Mouse (Mus musculus) T-cell, adult 2 months (primary cell): Measurements from ENCODE around the gene Zfp36l1.
A peak's percentile ranks its signal among the peaks of the same experiment; 100 is the strongest.

Experiments used
- DNase-seq: peaks from one replicate; pipeline ENCODE4 v3.0.0; 2022; ENCODE audit warnings: low spot score

Gene Zfp36l1

DNA sequence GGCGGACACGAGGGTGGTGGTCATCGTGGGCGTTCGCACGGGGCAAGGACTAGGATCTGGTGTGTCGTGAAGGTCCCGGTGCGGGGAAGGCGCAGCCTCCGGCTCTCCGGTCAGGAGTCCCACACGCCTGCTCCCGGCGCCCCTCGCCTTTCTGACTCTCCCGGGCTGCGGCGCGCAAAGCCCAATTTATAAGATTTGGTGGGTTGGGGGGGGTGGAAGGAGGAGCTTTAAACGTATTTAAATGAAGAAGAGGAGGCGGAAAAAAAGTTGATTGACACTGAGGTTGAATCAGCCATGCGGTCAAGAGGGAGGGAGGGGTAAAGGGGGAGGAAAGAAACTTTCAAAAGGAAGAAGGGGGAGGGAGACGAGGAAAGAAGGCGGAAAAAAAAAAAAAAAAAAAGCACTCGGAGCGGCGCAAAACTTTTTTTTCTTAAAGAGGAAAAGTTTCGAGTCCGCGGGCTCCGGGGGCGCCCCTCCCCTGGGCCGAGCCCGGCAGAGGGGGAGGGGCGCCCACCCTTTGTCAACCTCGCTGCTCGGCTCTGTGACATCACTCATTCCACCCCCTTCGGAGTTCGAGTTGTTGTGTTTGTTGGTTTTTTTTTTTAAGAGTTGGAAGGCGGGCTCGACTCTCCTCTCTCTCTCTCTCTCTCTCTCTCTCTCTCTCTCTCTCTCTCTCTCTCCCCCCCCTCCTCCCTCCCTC lies at the start of gene Zfp36l1:
TSS of gene Zfp36l1 (minus strand) at position 162 of the 700 bp plus-strand sequence.
- peak; percentile 95 for DNase-seq

DNA sequence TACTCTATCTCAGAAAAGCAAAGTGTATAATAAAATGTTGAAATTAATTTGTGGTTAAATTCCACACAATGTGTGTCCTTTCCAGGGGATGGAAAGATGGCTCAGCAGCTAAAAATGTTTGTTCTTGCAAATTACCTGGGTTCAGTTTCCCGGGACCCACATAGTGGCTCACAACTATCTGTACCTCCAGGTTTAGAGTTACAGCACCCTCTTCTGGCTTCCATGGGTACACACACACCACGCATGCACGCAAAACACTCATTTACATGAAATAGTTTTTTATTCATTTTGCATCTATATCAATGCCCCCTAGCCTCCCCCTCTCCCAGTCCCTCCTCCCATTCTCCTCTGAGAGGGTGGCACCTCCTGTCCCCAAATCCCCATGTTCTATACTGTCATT lies 49.6 kb upstream of the Zfp36l1 start:
- no peak for DNase-seq

- DNase-seq = peak; percentile 19
These were observed 44.9 kb upstream of the Zfp36l1 start for GRCm38 (mm10) chr12:80157675-80158074.

DNA sequence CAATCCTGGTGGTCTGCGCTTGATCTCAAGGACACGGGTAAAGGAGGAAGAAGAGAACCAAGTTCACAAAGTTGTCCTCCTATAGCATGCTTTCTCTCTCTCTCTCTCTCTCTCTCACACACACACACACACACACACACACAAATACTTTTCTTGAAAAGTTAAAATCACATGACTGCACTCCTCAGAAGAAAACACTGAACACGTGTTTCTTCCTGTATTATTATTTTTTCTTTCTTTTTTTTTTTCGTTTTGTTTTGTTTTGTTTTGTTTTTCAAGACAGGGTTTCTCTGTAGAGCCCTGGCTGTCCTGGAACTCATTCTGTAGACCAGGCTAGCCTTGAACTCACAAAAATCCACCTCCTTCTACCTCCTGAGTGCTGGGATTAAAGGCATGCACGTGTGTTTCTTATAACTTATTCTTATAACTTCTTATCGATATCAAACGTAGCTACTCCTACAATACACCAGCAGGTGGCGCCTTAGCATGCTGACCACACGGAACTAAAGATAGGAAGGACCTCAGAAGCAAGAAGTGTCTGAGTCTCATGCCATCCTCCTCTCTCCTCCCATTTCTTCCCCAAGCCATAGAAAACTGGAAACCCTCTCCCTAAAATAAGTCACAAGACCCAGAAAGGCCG lies 41.0 kb upstream of the Zfp36l1 start:
- peak; percentile 45 for DNase-seq

DNA sequence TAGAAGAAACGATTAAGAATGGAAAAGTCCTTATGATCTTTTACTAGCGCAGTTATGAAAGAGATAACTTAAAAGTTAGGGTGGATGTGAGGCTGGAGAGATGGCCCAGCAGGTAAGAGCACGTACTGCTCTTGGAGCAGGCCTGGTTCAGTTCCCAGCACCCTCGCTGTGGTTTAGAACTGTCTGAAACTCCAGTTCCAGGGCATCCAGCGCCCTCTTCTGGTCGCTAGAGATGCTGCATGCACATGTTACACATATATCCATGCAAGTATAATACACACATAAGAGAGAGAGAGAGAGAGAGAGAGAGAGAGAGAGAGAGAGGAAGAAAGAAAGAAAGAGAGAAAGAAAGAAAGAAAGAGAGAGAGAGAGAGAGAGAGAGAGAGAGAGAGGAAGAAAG lies 40.3 kb upstream of the Zfp36l1 start:
- DNase-seq = no peak

DNA sequence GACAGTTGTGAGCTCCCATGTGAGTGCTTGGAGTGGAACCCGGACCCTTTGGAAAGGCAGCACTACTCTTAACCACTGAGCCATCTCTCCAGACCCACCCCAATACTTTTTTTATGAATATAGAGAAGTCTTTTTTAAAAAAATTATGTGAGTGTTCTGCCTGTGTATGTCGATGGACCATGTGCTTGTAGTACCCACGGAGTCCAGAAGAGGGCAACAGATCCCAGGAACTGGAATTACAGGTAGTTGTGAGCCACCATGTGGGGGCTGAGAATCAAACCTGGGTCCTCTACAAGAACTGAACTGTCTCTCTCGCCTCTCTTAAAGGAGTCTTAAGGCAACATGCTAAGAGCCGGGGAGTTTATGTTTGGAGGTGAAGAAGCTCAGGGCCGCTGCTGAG lies 39.0 kb upstream of the Zfp36l1 start:
- DNase-seq = no peak

DNA sequence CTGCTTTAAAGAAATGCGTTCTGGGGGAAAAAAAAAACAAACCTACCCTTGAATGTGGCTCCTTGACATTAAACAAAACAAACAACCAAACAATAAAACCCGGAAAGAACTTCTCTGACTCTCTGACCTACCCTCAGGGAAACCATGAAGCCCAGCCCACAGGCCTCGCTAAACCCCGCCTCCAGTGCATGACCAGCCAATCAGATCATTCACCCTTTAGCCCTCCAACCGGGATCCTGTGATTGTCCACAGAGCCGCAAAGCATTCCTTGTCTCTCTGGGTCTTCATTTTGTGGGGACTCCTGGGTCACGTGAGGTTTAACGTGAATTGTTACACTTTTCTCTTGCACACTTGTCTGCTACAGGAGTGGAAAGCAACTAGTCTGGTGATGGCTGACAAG lies 37.8 kb upstream of the Zfp36l1 start:
- DNase-seq = no peak

DNA sequence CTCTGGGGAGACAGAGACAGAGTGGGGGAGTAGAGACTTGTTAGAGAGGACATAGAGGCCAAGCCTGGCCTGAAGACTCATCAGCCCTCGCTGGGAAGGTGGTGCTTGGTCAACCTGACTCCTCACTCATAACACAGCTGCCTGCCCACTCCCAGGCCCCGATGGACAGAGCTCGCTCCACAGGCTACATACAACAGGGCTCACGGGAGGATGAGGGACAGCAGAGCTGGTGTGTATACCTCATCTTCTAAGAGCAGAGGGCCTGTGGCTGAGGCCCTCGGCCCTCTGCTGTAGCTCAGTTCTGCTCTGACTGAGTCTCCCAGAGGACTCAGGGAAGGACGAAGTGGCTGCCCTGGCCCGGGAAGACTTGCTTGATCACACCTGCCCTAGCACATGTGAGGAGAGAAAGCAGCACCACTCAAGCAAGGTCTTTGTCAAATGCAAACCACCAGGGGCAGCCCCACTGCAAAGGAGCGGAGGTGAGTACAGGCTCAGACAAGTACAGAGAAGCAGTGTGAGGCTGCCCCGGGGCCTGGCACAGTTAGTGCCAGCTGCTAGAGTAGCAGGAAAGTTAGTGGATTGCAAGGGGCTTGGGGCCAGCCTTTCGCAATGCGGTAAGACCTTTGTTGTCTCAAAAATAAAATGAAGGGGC lies 34.9 kb upstream of the Zfp36l1 start:
- DNase-seq = no peak

- DNase-seq = peak; percentile 30
These were observed 33.7 kb upstream of the Zfp36l1 start for GRCm38 (mm10) chr12:80146227-80147223.

DNA sequence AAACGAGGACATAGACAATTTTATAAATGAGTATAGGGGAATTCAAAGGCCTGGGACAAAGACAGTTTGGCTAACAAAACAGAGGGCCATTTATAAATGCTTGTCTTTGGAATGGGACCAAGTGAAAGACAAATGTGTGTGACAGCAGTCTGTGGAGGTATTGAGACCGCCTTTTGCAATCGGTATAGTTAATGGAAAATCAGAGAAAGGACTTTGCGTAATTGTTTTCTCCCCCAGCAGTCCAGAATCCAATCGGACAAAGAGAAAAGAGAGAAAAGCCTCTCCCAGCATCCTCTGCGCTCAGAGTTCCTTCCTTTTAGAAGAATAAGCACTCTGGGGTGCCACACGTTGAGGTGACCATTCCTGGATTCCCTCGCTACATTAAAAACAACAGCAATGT lies 32.6 kb upstream of the Zfp36l1 start:
- DNase-seq = no peak

DNA sequence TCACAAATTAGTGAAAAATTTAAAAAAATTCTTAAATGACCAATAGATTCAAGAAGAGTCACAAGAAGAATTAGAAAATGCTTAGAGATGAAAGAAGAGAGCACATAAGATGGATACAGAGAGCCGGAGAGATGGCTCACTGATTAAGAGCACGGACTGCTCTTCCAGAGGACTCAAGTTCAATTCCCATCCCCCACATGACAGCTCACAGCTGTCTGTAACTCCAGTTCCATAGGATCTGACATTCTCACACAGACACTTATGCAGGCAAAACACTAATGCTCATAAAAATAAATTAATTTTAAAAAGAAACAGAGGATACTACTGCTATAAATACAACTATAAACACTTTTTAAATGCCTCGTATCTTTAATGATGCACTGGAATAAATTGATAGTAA lies 32.0 kb upstream of the Zfp36l1 start:
- no peak for DNase-seq

GRCm38 (mm10) chr12:80141470-80141869 lies 28.7 kb upstream of the Zfp36l1 start:
- peak; percentile 50 for DNase-seq

GRCm38 (mm10) chr12:80141011-80141410 lies 28.2 kb upstream of the Zfp36l1 start:
- no peak for DNase-seq

DNA sequence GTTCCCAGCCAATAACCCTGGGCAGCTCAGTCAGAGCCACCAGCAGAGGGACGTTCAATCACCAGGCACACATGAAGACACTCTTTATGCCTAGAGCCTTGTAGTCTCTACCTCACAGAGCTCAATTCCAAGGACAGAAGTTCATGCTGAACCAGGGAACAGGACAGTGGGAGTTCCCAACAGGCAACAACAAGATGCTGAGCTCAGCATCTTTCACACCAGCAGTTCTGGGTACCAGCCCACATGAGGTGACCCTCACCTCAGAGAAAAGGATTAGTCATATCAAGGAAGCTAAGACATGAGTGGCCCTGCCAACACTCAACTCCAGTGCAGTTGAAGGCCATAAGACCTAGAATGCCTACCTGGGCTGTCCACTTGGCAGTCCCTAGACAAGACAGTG lies 24.9 kb upstream of the Zfp36l1 start:
- DNase-seq = no peak

DNA sequence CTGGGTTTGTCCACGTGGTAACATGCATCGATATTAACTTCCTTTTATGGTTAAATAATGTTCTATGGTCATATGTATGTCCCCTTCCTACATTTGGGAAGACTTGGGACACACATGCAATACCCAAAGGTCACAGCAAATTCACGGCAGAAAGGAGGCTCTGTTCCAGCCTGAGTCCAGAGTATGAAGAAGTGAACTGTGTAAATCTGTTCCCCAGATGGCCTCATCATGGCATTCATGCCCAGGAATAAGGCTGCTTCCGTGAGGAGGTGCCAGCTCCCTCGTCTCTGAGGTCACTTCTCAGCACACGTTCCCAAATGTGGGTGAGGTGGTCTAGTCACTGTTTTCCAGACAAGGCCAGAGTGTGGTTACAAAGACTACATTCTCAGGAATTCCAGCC lies 24.4 kb upstream of the Zfp36l1 start:
- DNase-seq = no peak

DNA sequence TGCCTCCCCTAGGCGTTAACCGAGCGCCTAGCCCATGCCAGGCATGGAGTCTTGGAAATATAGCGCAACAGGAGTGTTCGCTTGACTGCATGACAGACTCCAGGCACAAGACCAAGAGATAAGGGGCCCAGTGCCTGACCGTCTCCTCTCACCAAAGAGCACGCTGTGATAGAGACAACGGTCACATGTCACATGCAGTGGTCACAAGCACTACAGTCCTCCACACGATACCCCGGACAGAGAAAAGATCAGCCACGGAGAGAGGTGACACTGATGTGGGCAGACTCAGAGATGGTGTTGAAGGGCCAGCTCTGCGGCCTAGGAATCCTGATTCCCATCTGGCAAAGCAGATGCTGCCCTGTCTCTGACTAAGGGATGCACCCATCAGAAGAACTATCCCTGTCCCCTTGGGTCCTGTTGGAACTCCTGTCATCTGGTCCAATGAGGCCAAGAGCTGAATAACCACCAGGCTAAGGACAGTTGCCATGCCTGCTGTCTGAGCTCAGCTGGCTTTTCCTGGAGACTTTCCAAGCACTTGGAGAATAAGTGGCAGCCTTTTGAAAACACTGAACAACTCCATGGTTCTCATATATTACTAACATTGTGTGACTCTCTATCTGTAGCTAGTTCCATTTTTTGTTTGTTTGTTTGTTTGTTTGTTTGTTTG lies 23.6 kb upstream of the Zfp36l1 start:
- DNase-seq = no peak

GRCm38 (mm10) chr12:80135173-80135572 lies 22.4 kb upstream of the Zfp36l1 start:
- DNase-seq = no peak

- no peak for DNase-seq
These were observed 20.3 kb upstream of the Zfp36l1 start for GRCm38 (mm10) chr12:80133011-80133545.

GRCm38 (mm10) chr12:80132250-80133003 lies 19.6 kb upstream of the Zfp36l1 start:
- DNase-seq = peak; percentile 73
